Mouse (Mus musculus) ovary, adult 18-20 months (tissue): ENCODE results near the gene Apol7e.
"Not testable (repeated sequence)": the region's sequence is repeated elsewhere in the genome, so short reads cannot be mapped to it uniquely, and the experiment has no call there.

ENCODE experiments used
- DNase-seq: peaks from one replicate; pipeline ENCODE4 v3.0.0; 2022; ENCODE audit warnings: low spot score, mixed read lengths

The Apol7e gene

DNA sequence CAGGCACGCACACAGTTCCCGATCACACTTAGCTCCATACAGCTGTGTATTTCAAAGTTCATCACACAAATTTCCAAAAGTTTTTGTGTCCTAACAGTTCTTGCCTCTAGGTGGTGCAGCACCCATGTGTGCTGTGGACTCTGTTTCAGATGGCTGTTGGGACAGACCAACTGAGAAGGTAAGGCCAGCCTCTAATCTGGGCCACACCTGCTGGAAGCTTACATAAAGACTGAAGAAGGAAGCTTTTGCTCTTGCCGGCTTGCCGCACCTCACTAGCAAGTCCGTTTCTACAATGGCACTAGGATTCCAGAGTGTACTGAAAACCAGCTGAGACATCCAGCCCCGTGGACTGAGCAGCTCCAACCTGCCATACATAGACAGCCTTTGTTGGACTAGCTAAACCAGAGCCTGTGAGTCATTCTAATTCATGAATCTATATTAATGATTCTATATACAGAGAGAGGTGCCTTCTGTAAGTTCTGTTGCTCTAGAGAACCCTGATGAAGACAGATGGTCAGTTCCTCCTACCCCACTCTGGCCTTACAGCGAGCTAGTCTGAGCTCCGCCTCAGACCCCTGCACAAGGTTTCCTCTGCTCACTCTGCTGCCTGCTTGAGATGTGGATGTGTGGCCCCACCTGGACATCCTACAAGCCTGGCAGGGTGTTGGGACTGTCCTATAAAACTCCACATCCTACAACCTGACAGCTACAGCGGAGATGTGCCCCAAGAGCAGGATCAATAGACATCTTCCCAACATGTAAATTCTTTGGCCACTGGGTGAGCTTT lies 42.0 kb downstream of the Apol7e start:
- no peak for DNase-seq

DNA sequence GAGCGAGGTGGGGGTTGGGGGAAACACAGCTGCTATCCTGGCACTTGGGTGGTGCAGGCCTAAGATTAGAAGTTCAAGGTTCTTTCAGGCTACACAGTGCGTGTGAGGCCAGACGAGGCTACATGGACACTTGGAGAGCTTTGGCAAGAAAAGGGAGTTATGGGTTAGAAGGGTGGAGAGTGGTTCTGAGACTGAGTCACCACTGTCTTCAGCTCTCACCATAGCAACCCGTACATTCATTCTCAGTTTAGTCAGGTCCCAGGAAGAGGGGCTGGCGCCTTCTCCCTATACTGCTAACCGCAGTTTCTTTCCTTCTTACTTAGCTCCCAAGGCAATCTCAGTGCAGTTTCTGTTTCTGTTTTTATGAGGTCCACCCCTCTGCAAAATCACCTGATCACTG lies 42.9 kb downstream of the Apol7e start:
- not testable (repeated sequence) for DNase-seq

DNA sequence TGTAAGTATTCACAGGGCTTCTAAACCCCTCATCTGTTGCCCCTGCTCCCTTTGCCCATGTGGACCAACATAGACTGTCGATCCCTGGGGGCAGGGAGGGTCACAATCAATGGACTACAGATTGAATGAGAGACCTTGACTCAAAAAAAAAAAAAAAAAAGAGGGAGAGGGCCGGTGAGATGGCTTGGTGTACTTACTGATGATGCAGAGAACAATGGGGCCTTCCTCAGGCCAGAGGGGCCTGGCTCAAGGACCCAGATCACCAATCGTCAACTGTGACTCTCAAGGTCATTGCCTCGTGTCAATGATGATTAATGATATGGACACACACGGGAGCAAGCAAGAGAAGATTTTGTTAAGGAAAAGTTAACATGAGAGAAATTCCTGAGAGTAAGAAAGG lies 46.0 kb downstream of the Apol7e start:
- DNase-seq, result no peak

GRCm38 (mm10) chr15:77745081-77745480 lies 46.4 kb downstream of the Apol7e start:
- DNase-seq, result no peak

- no peak for DNase-seq
Measured at GRCm38 (mm10) chr15:77746326-77746725, 47.7 kb downstream of the Apol7e start.

DNA sequence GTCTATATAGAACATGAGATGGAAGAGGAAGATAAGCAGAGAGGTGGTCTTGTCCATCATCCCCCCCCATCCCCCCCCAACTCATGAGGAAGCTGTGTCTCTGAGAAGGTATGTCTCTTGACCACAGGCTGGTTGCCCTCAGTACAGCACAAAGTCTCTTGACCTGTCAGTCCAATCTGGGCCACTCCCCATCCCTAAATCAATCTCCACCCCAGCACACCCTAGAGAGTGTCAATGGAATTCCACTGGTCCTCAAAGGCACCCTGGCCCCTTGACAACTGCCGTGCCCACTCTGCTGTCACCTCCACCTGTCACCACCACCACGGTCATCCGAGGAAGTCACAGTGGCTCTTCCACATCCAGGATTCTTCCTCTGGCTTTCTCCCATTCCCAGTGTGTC lies 49.8 kb downstream of the Apol7e start:
- no peak for DNase-seq

- no peak for DNase-seq
Measured at GRCm38 (mm10) chr15:77749717-77750116, 51.1 kb downstream of the Apol7e start.

GRCm38 (mm10) chr15:77750461-77750860 lies 51.8 kb downstream of the Apol7e start:
- no peak for DNase-seq

GRCm38 (mm10) chr15:77752443-77752842 lies 53.8 kb downstream of the Apol7e start:
- no peak for DNase-seq

- no peak for DNase-seq
Measured at GRCm38 (mm10) chr15:77755132-77755531, 56.5 kb downstream of the Apol7e start.

GRCm38 (mm10) chr15:77756081-77756480 lies 57.4 kb downstream of the Apol7e start:
- DNase-seq, result no peak

- no peak for DNase-seq
Measured at GRCm38 (mm10) chr15:77756848-77757247, 58.2 kb downstream of the Apol7e start, which contains the start of gene Apol8. Gene Apol8 (minus strand): TSS chr15:77757003.

- no peak for DNase-seq
Measured at GRCm38 (mm10) chr15:77757586-77758226, 59.0 kb downstream of the Apol7e start.

DNA sequence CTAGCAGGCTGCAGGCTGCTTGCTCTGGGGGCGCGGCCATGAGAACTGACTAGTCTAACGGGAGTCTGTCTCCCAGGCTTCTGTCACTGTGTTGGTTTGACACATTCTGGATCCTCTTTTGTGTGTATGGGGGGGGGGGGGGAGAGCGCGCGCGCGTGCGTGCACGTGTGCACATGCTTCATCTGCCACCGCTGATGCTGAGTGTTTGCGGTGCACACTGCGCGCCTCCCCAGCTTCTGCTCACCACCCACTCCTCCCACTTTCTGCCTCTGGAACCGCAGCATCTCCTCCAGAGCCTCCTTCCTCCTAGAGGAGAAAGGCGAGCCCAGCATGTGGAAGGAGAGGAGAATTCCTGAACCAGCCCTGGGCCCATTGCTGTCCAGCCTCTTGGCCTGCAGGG lies 61.4 kb downstream of the Apol7e start:
- no peak for DNase-seq

- peak; percentile 62 for DNase-seq
Measured at GRCm38 (mm10) chr15:77761083-77761482, 62.4 kb downstream of the Apol7e start.

DNA sequence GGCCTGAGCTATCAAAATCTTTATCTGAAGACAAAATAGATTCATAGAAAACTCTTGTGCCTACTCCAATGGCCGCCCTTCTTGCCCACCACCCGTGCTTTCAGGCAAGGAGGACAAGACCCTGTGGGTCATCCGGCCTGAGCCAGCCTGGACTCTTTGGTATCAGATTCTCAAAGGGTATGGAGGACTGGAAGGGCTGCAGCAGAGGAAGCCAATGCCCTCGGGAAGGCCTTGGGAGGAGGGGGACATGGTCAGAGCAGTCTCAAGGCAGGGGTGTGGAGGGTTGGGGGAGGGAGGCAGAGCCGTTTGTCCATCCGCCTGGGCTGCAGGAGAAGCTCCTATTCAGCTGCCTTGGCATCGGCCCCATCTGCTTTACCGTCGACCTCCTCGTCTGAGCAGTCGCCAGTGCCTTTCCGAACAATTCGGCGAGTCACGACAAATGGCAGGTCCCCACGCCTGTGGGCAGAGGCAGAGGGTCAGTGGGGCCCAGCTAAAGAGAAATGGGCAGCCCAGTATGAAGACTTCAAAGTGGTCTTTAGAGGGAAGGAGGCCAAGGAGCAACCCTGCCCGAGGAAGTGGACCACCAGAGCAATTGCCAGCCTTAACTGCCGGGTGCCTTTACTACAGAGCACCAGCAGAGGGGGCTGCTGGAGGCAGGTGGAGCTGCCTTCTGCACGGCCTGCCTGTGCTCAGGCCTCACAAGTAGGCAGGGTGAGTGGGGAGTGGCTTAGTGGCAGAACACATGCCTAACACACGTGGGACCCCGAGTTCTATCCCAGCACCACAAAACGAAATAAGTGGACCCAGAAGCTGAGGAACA lies 63.1 kb downstream of the Apol7e start:
- no peak for DNase-seq

DNA sequence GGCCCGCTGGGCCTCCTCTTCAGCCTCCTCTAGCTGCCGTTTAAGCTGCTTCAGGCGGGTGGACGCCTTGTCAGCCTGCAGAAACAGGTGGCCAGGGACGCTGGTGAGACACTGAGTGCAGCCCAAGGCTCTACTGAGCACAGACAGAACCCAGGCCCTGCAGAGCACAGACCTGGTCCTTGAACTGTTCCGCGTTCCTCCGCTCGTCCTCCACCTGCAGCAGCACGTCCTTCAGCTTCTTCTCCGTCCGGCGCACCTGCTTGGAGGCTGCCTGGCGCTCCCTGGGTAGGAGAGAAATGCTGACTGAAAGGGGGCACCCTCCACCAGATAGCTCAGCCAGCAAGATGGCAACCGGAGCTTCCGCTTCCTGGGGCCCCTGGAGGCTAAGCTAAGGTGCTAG lies 64.4 kb downstream of the Apol7e start:
- no peak for DNase-seq

DNA sequence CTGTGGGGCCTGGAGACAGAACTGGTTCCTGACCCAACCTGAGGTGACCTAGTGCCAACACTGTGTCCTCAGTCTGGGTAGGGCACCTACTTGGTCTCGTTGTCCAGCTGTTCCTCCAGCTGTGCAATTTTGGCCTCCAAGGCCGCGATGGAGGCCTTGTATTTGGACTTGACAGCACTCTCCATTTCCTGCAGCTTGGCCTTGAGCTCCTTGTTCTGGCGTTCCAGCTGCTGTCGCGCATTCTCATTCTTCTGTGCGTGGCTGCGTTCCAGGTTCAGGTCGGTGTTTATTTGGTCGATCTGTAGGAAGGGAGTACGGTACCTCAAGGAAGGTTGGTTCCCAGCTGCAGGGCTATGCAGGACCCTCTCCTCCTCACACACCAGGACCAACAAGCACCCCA lies 65.0 kb downstream of the Apol7e start:
- DNase-seq, result no peak

- DNase-seq, result peak; percentile 57
Measured at GRCm38 (mm10) chr15:77764391-77765006, 65.8 kb downstream of the Apol7e start.

- no peak for DNase-seq
Measured at GRCm38 (mm10) chr15:77765484-77766093, 66.9 kb downstream of the Apol7e start.

GRCm38 (mm10) chr15:77766981-77767380 lies 68.3 kb downstream of the Apol7e start:
- no peak for DNase-seq
